Mouse (Mus musculus) embryonic stem cell, embryonic (primary cell): ENCODE measurements around the gene Arhgef40.

Source experiments
- CTCF ChIA-PET, 4 experiments: fragments of 300-600 bp in 2 of 4; fragments of 350-600 bp in 2 of 4; sonication (Branson Sonifier 250); formaldehyde crosslinking; loops; one replicate each; lab custom pipeline; 2022; ENCODE audit warnings: inconsistent platforms in 2 of 4; lab: Charles Lee
- POLR2A ChIA-PET, 4 experiments: fragments of 300-600 bp in 2 of 4; fragments of 350-600 bp in 2 of 4; sonication (Branson Sonifier 250); formaldehyde crosslinking; loops; one replicate each; lab custom pipeline; 2022; ENCODE audit warnings: antibody characterized with exemption in 4 of 4, inconsistent platforms in 1 of 4; lab: Charles Lee

Arhgef40 gene

DNA sequence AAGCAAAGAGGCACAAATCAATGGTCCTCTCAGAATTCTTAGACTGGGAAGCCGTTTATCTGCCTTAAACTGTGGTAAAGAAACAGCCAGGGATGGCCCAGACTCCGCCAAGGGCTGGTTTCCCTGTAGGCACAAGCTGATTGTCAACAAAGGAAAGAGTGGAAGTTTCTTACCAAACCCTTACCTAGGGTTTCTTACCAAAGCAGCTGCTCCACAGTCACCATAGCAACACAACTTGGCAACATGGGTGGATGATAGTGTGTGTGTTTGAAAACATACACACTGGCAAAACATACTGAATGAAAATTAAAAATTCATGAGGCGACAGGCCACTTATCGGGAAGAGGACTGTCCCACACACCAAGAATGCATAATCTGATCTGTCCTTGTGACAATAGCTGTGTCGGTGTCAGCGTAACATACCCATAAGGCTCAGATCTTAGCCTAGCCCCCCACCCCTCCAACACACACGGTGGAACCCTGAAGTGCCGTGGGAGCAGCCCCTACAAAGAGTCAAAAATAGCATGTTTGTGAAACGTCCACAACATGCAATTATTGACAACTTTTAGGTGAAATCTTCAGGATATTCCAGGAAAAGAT lies 61.5 kb downstream of the Arhgef40 start:
- ChIA-PET POLR2A (interaction anchor here in 3 of 4 experiments (0.5 to 11.4 kb wide), 52 partner anchors 8 to 233 kb away, joined by 3 to 221 read pairs (median 6); partner anchors contain the start of genes Hnrnpc (in 3 of the 3), Zfp219 (in 2 of the 3), Ndrg2 (in 1 of the 3) and Rab2b (in 1 of the 3)), CTCF (interaction anchor here in 2 of 4 experiments (0.6 to 1.9 kb wide), 6 partner anchors 35 to 134 kb away, joined by 3 to 4 read pairs (median 3); partner anchors contain the start of gene Hnrnpc (in 1 of the 2))

DNA sequence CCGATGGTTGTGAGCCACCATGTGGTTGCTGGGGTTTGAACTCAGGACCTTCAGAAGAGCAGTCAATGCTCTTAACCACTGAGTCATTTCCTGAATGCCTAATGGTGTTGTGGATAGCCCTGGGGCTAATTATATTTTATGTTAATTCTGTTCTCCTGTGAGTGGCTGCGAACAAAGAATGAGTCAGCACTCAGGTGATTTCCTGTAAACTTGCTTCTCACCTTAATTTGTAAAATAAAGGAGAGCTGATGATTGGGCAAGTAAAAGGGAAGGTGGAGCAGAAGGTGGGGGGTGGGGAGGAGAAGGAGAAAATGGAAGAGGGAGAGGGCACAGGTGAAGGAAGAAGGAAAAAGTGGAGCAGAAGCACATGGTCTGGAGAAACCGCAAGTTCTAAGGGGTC lies 68.2 kb downstream of the Arhgef40 start:
- CTCF ChIA-PET = interaction anchor here in 2 of 4 experiments (0.6 to 1.3 kb wide), 2 partner anchors 14 to 183 kb away, joined by 3 read pairs; no protein-coding TSS in a partner anchor
- POLR2A ChIA-PET = interaction anchor here in 2 of 4 experiments (0.6 to 11.4 kb wide), 15 partner anchors 8 to 109 kb away, joined by 3 to 221 read pairs (median 8); partner anchors contain the start of gene Hnrnpc (in 2 of the 2)
